Mouse (Mus musculus) cerebellum, adult 2 months (tissue): ENCODE results near the gene Borcs6.

ENCODE experiments used
- CTCF ChIP-seq: fragments of 200-500 bp; IDR thresholded peaks from 2 replicates; pipeline ENCODE4 v1.5.1; 2011; ENCODE audit warnings: low read depth, mild to moderate bottlenecking, control low read depth, low read length, moderate library complexity, borderline replicate concordance; ENCODE audit not compliant: insufficient read depth
- POLR2A ChIP-seq: fragments of 200-500 bp; IDR thresholded peaks from 2 replicates; pipeline ENCODE4 v1.6.1; 2011; ENCODE audit warnings: low read length, control low read depth, borderline replicate concordance; ENCODE audit not compliant: insufficient read depth

DNA sequence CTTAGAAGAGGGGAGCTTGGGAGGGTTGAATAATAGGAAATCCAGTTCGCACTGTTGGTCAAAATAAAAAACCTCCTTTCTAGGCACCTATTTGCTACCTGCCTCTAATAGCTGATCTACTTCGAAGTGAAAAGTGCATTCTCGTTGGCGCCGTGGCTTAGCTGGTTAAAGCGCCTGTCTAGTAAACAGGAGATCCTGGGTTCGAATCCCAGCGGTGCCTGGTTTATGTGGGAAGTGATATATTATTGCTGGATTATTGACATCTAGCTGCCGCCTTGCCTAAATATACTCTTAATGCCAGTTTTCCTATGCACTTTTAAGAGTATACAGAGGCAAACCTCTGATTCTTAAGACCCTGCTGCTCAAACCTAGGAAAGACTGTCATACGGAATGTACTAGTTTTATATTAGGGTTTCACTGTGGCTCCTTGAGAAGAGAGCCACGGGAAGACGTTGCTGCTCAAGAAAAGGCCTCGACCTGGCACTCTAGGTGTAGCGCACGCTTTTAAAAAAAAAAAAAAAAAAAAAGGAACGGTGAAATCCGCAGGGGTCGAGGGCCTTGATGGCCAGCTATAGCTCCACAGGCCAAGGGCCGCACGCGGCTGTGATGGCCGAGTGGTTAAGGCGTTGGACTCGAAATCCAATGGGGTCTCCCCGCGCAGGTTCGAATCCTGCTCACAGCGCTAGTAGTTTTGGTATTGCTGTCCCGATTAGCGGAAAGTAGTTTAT lies 51.0 kb downstream of the Borcs6 start:
- TF ChIP-seq POLR2A (no peak), CTCF (no peak)
